22 mouse cellular contexts compared by ENCODE assay signal in the genomic region with DNA sequence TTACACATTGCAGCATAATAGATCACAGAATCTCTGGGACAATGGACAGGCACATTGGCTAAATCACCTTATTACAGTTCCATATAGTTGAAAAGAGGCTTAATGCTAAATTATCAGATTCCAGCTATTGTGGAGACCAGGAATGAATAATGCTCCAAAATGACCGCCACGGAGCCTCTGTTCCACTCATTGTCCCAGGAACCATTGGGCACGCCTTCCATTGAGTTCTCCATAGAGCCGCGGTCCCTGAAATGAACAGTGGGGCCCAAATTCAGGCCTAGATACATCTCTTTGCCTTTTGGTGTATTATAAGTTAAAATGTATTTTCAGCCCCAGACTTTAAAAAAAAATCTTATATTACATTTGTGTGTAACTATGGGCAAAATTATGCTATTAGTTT.
A peak's percentile ranks its signal among the peaks of the same experiment; 100 is the strongest.
DNase-seq lines count a peak whose midpoint lies in the region; ATAC-seq and TF ChIP-seq lines count a peak whose summit lies in the region.
"Had no signal": no experiment of that assay in that cellular context is flagged by ENCODE, and none has a peak within 500 bp of the region (broad histone marks: within the 10 kb centered on the region; RNA-seq: fewer than 3 reads in every experiment).

No protein-coding gene starts in this region.

- no peak for ATAC-seq in midbrain, embryonic 13.5 days
- no peak for ATAC-seq in midbrain, embryonic 14.5 days (ENCODE audit: low FRiP score, low TSS enrichment)
- ATAC-seq in forebrain, embryonic 16.5 days = no peak
- ATAC-seq: activated CD4-positive, CD25-positive, alpha-beta regulatory T cell, adult 4 months; inflammation-experienced regulatory T-cells, adult 6 months had no signal

- peak; percentile 62 to 67 for DNase-seq in cerebellum, postnatal 10 days
- DNase-seq in cerebellum, adult 9-11 months = no peak
- no peak for DNase-seq in gastrocnemius, adult 2 months
- no peak for DNase-seq in gastrocnemius, postnatal 4 days (ENCODE audit: low spot score in 2 of 2)
- DNase-seq in midbrain, embryonic 14.5 days = no peak
- DNase-seq in B cell, adult 2 months = no peak
- DNase-seq: adrenal gland, adult 2 months; adrenal gland, postnatal 36 days; kidney, adult 11 months; kidney, postnatal 25 days had no signal

- peaks cover 26% of the 10 kb centered on the region for H3K4me1 ChIP-seq in midbrain, embryonic 13.5 days (replicated peaks)
- peaks cover 16% of the 10 kb centered on the region; the same call in 1 of the 2 replicates for H3K4me1 ChIP-seq in midbrain, embryonic 14.5 days (ENCODE audit: control insufficient read depth, insufficient read depth, low read length)
- peaks cover 10% of the 10 kb centered on the region for H3K4me1 ChIP-seq in forebrain, embryonic 16.5 days (replicated peaks; ENCODE audit: control insufficient read depth, insufficient read depth, low read length)
- H3K4me1 ChIP-seq: kidney, embryonic 15.5 days had no signal

- no peaks in the 10 kb centered on the region for H3K9me3 ChIP-seq in midbrain, embryonic 13.5 days
- no peaks in the 10 kb centered on the region for H3K9me3 ChIP-seq in midbrain, embryonic 14.5 days (ENCODE audit: control insufficient read depth, low read length)
- H3K9me3 ChIP-seq in forebrain, embryonic 16.5 days (ENCODE audit: control insufficient read depth, low read length) = no peaks in the 10 kb centered on the region
- H3K9me3 ChIP-seq: embryonic facial prominence, embryonic 12.5 days; heart, embryonic 15.5 days; hindbrain, embryonic 13.5 days; kidney, embryonic 15.5 days; limb, embryonic 13.5 days; lung, embryonic 15.5 days had no signal

- peak overlapping the region; percentile 34 for H3K4me3 ChIP-seq in gastrocnemius, adult 2 months
- H3K4me3 ChIP-seq in midbrain, embryonic 13.5 days (replicated peaks) = no peak overlapping the region
- no peak overlapping the region for H3K4me3 ChIP-seq in midbrain, embryonic 14.5 days (replicated peaks; ENCODE audit: low read depth, low read length)
- H3K4me3 ChIP-seq in forebrain, embryonic 16.5 days (replicated peaks; ENCODE audit: low read length) = no peak overlapping the region
- H3K4me3 ChIP-seq: embryonic facial prominence, embryonic 12.5 days; heart, embryonic 15.5 days; hindbrain, embryonic 13.5 days; kidney, embryonic 15.5 days; limb, embryonic 13.5 days; lung, embryonic 15.5 days had no signal

- no peak for TF ChIP-seq CTCF in gastrocnemius, adult 2 months (IDR thresholded peaks at IDR 0.05)

- no peak overlapping the region for H3K4me2 ChIP-seq in midbrain, embryonic 13.5 days (replicated peaks)
- no peak overlapping the region for H3K4me2 ChIP-seq in midbrain, embryonic 14.5 days (ENCODE audit: low read length)
- H3K4me2 ChIP-seq in forebrain, embryonic 16.5 days (ENCODE audit: low read length) = no peak overlapping the region; the same call in 1 of the 2 replicates
- H3K4me2 ChIP-seq: embryonic facial prominence, embryonic 12.5 days; heart, embryonic 15.5 days; hindbrain, embryonic 13.5 days; kidney, embryonic 15.5 days; limb, embryonic 13.5 days; liver, embryonic 11.5 days; lung, embryonic 15.5 days; midbrain, embryonic 11.5 days had no signal

- H3K27ac ChIP-seq in gastrocnemius, adult 2 months = no peak overlapping the region
- H3K27ac ChIP-seq in midbrain, embryonic 13.5 days = 0 out of 2 replicates have a peak overlapping the region, but pooled peaks have one; percentile 12
- no peak overlapping the region; the same call in 1 of the 2 replicates for H3K27ac ChIP-seq in midbrain, embryonic 14.5 days (replicated peaks; ENCODE audit: low read depth, low read length)
- H3K27ac ChIP-seq in forebrain, embryonic 16.5 days (ENCODE audit: low read length) = peak overlapping the region; percentile 60
- H3K27ac ChIP-seq: embryonic facial prominence, embryonic 12.5 days; heart, embryonic 15.5 days; hindbrain, embryonic 13.5 days; kidney, embryonic 15.5 days; limb, embryonic 13.5 days; lung, embryonic 15.5 days had no signal

- intact Hi-C loops in gastrocnemius, adult 2 months (cut with DNase I) = loop anchor here (5.0 kb wide), 2 partner anchors 38 to 78 kb away; no protein-coding TSS in a partner anchor

- no peak overlapping the region for H3K9ac ChIP-seq in midbrain, embryonic 13.5 days (replicated peaks)
- H3K9ac ChIP-seq in midbrain, embryonic 14.5 days (replicated peaks; ENCODE audit: low read length) = no peak overlapping the region
- no peak overlapping the region for H3K9ac ChIP-seq in forebrain, embryonic 16.5 days (replicated peaks; ENCODE audit: low read depth, low read length)
- H3K9ac ChIP-seq: embryonic facial prominence, embryonic 12.5 days; heart, embryonic 15.5 days; hindbrain, embryonic 13.5 days; kidney, embryonic 15.5 days; limb, embryonic 13.5 days; lung, embryonic 15.5 days had no signal

- 43% methylated on average over 5 of the region's 5 CpGs for WGBS in midbrain, embryonic 13.5 days
- WGBS in midbrain, embryonic 14.5 days = 49% methylated on average over 5 of the region's 5 CpGs
- 29% methylated on average over 5 of the region's 5 CpGs for WGBS in forebrain, embryonic 16.5 days

- H3K27me3 ChIP-seq in midbrain, embryonic 13.5 days = no peaks in the 10 kb centered on the region
- no peaks in the 10 kb centered on the region for H3K27me3 ChIP-seq in midbrain, embryonic 14.5 days (ENCODE audit: control insufficient read depth, insufficient read depth, low read length)
- no peaks in the 10 kb centered on the region for H3K27me3 ChIP-seq in forebrain, embryonic 16.5 days (replicated peaks; ENCODE audit: control insufficient read depth, insufficient read depth, low read length)
- H3K27me3 ChIP-seq: embryonic facial prominence, embryonic 12.5 days; heart, embryonic 15.5 days; hindbrain, embryonic 13.5 days; kidney, embryonic 15.5 days; limb, embryonic 13.5 days; lung, embryonic 15.5 days had no signal

- no peaks in the 10 kb centered on the region for H3K36me3 ChIP-seq in midbrain, embryonic 13.5 days
- no peaks in the 10 kb centered on the region for H3K36me3 ChIP-seq in midbrain, embryonic 14.5 days (ENCODE audit: control insufficient read depth, insufficient read depth, low read length)
- H3K36me3 ChIP-seq in forebrain, embryonic 16.5 days (ENCODE audit: control insufficient read depth, insufficient read depth) = no peaks in the 10 kb centered on the region
- H3K36me3 ChIP-seq: embryonic facial prominence, embryonic 12.5 days; heart, embryonic 15.5 days; hindbrain, embryonic 13.5 days; kidney, embryonic 15.5 days; limb, embryonic 13.5 days; lung, embryonic 15.5 days had no signal

Comparison
In these comparisons a context has a peak if more than half of its experiments do, and no peak if none do; other contexts are left out.
1. DNase-seq: peak in cerebellum, postnatal 10 days (2 of 2); none in cerebellum, adult 9-11 months (single experiment), gastrocnemius, adult 2 months (single experiment), gastrocnemius, postnatal 4 days (0 of 2), midbrain, embryonic 14.5 days (single experiment) and B cell, adult 2 months (0 of 2).
2. H3K27ac ChIP-seq: peak in midbrain, embryonic 13.5 days (single experiment) and forebrain, embryonic 16.5 days (single experiment); none in gastrocnemius, adult 2 months (single experiment) and midbrain, embryonic 14.5 days (single experiment).